Mouse (Mus musculus) C2C12 (cell line): ENCODE measurements at regions not wholly inside any gene's neighbourhood (a gene's known extent, or its start where the extent isn't known, plus 50 kb on each side); places are given as distances from the start of the nearest gene placed in this dataset.

Experiments
- H3K27me3 ChIP-seq: one replicate; pipeline ENCODE4 v1.6.1; 2011; ENCODE audit not compliant: control insufficient read depth, insufficient read depth, insufficient read length
- H3K36me3 ChIP-seq: one replicate; pipeline ENCODE4 v1.6.1; 2011; ENCODE audit not compliant: control insufficient read depth, insufficient read depth
- H3K4me3 ChIP-seq: one replicate; pipeline ENCODE4 v1.5.1; 2011; ENCODE audit warnings: mild to moderate bottlenecking, control low read depth; ENCODE audit not compliant: poor library complexity, insufficient read depth, severe bottlenecking
- H3K79me2 ChIP-seq: one replicate; pipeline ENCODE4 v1.6.1; 2011; ENCODE audit not compliant: control insufficient read depth, insufficient read depth
- H3K79me3 ChIP-seq: one replicate; pipeline ENCODE4 v1.6.1; 2011; ENCODE audit warnings: low read depth, control low read depth
- H3ac ChIP-seq: one replicate; pipeline ENCODE3; 2011; ENCODE audit warnings: low read depth; ENCODE audit not compliant: control insufficient read depth, insufficient read length
- CEBPB ChIP-seq: IDR thresholded peaks from one replicate; pipeline ENCODE4 v1.6.1; 2011; ENCODE audit warnings: low read depth, mild to moderate bottlenecking, control low read depth, moderate library complexity
- CTCF ChIP-seq: IDR thresholded peaks from one replicate; pipeline ENCODE4 v1.5.1; 2011; ENCODE audit not compliant: control insufficient read depth, insufficient read depth, insufficient read length
- FOSL1 ChIP-seq: IDR thresholded peaks from one replicate; pipeline ENCODE4 v1.8.0; 2011; ENCODE audit warnings: mild to moderate bottlenecking, low read length; ENCODE audit not compliant: poor library complexity, insufficient read depth, severe bottlenecking
- MAX ChIP-seq: IDR thresholded peaks from one replicate; pipeline ENCODE4 v1.6.1; 2011; ENCODE audit warnings: mild to moderate bottlenecking, control low read depth
- MYOD1 ChIP-seq: IDR thresholded peaks from one replicate; pipeline ENCODE4 v1.6.1; 2011; ENCODE audit warnings: low read depth; ENCODE audit not compliant: control insufficient read depth, insufficient read length
- MYOG ChIP-seq: IDR thresholded peaks from one replicate; pipeline ENCODE4 v1.6.1; 2011; ENCODE audit not compliant: control insufficient read depth, insufficient read length; ENCODE audit errors: extremely low read depth
- USF1 ChIP-seq: IDR thresholded peaks from one replicate; pipeline ENCODE4 v1.6.1; 2011; ENCODE audit warnings: low read depth, mild to moderate bottlenecking, control low read depth, moderate library complexity

- Histone ChIP-seq H3K36me3 (no peaks in the 10 kb centered on the region), H3K4me3 (no peak overlapping the region), H3ac (no peak overlapping the region), H3K27me3 (no peaks in the 10 kb centered on the region), H3K79me2 (no peaks in the 10 kb centered on the region), H3K79me3 (no peaks in the 10 kb centered on the region)
- TF ChIP-seq CEBPB = no peak
- no peak for TF ChIP-seq FOSL1
- no peak for TF ChIP-seq MAX
- TF ChIP-seq USF1 = no peak
- TF ChIP-seq MYOG = no peak
- TF ChIP-seq MYOD1 = no peak
- TF ChIP-seq CTCF = no peak
Measured at GRCm38 (mm10) chr5:99099014-99099726, 62.0 kb upstream of the Prkg2 start.
